Mouse (Mus musculus): ENCODE results near the gene Skap1.
A peak's percentile ranks its signal among the peaks of the same experiment; 100 is the strongest.

DNA sequence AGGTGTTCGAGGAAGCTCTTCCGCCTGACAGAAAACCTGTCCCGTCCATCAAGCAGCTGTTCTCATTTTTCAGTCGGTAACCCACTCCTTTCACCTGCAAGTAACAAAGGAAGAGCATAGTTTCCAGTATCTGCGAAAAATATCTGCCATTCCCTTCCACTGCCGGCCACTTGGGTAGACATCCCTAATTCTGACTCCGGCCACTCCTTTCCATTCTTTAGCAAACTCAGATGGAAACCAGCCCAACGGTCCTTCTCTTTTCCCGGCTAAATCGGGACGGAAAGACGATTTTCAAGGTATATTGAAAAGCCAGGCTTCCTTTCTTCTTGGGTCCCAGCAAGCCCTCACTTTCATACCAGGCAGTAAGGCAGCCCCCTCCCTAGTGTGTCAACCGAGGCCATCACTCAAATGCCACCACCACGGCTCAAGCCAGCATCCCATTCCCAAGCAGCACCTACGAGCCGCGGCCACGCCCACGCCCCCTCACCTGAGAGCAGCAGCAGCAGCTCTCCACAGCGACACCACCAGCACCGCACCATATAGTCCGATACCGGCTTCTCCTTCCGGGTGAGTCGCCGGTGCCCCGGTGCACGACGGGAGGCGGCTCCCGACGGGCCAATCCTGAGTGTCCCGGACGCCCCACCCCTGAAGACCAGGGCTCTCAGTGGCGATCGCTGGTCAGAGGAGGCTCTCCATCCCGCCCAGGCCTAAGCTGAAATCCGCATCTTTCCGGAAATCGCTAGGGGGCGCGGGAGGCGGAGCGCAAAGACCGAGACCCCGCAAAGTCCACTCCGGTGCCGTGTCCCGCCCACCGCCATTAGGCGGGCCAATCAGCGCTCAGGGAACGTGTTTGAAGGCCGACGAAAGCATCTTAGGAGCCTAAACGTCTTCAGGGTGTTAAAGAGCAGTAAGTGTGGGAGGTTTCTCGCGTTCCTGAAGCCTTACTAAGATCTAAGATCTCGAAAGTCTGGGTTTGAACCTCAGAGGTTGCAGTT, 312.9 kb downstream of the Skap1 start, which contains the start of gene Snx11:
- peak; percentile 91 for TF ChIP-seq CTCF (IDR thresholded peaks at IDR 0.05; ENCODE audit: low read depth)
- peak; percentile 71; the same call in 1 of the 2 replicates for TF ChIP-seq EP300 (IDR thresholded peaks at IDR 0.05; ENCODE audit: low read depth)

Measured in liver, postnatal 0 days (tissue).